Mouse (Mus musculus) liver, postnatal 0 days (tissue): Measurements from ENCODE around the gene Adcy5. TPM values are rescaled to one million over a fixed set of nuclear protein-coding genes. Genes with fewer than 3 reads are reported as not detected.

ENCODE experiments used
- ATAC-seq: fragments of 200-750 bp; cut with Nextera tagmentation; 2 replicates; pipeline ENCODE4 v1.8.0; 2017; ENCODE audit warnings: mild to moderate bottlenecking, moderate library complexity
- DNase-seq: peaks from one replicate; pipeline ENCODE4 v3.0.0-alpha.2; 2016
- H3K27ac ChIP-seq: fragments of 300-500 bp; sonication (generic); 2 replicates; pipeline ENCODE4 v1.5.1; 2014; ENCODE audit warnings: antibody characterized with exemption, moderate library complexity, mild to moderate bottlenecking, low read depth
- H3K27me3 ChIP-seq: fragments of 300-500 bp; sonication (generic); 2 replicates; pipeline ENCODE4 v1.6.1; 2014; ENCODE audit warnings: low read length, control low read depth, mixed read lengths; ENCODE audit not compliant: insufficient read depth
- H3K36me3 ChIP-seq: fragments of 300-500 bp; sonication (generic); replicated peaks from 2 replicates; pipeline ENCODE4 v1.6.1; 2014; ENCODE audit warnings: mild to moderate bottlenecking, control low read depth, low read length, moderate library complexity, mixed read lengths; ENCODE audit not compliant: insufficient read depth
- H3K4me1 ChIP-seq: fragments of 300-500 bp; sonication (generic); 2 replicates; pipeline ENCODE4 v1.6.1; 2014; ENCODE audit warnings: antibody characterized with exemption, mild to moderate bottlenecking, control low read depth; ENCODE audit not compliant: insufficient read depth
- H3K4me2 ChIP-seq: fragments of 300-500 bp; sonication (generic); 2 replicates; pipeline ENCODE4 v1.6.1; 2014; ENCODE audit warnings: low read depth, mild to moderate bottlenecking, low read length, moderate library complexity, mixed read lengths
- H3K4me3 ChIP-seq: fragments of 300-500 bp; sonication (generic); 2 replicates; pipeline ENCODE4 v1.5.1; 2014; ENCODE audit warnings: low read depth, low read length
- H3K9ac ChIP-seq: fragments of 300-500 bp; sonication (generic); replicated peaks from 2 replicates; pipeline ENCODE4 v1.6.1; 2014; ENCODE audit warnings: mild to moderate bottlenecking, moderate library complexity
- H3K9me3 ChIP-seq: fragments of 300-500 bp; sonication (generic); 2 replicates; pipeline ENCODE4 v1.6.1; 2016; ENCODE audit warnings: mild to moderate bottlenecking, control low read depth, low read length, mixed read lengths
- CTCF ChIP-seq: sonication (generic); IDR thresholded peaks from 2 replicates; pipeline ENCODE4 v1.5.1; 2016; ENCODE audit warnings: antibody characterized with exemption, low read depth
- EP300 ChIP-seq: IDR thresholded peaks from 2 replicates; pipeline ENCODE4 v1.6.1; 2016; ENCODE audit warnings: antibody characterized with exemption, low read depth, mild to moderate bottlenecking
- WGBS: fragments of 180-500 bp; shearing (Covaris S2); extraction: QIAGEN DNeasy Blood & Tissue Kit; methylation state at CpG from one replicate; pipeline ENCODE4 v1.1.7; 2014; ENCODE audit not compliant: insufficient replicate concordance; 5-methylcytosine and 5-hydroxymethylcytosine counted together
- polyA plus RNA-seq: library from polyadenylated mRNA; unstranded; fragments of >200 nt; fragmentation: Nextera tagmentation; extraction: Ambion mirVana; gene quantifications from 2 replicates; pipeline ENCODE4 v1.2.1, GENCODE M21; 2015

Gene Adcy5
- polyA plus RNA-seq, 1 experiment from 2014 or later = 0.39 TPM

GRCm38 (mm10) chr16:35165361-35165760, 10.7 kb downstream of the Adcy5 start:
- Histone ChIP-seq H3K4me3 (no peak overlapping the region), H3K4me1 (no peaks in the 10 kb centered on the region), H3K36me3 (no peaks in the 10 kb centered on the region), H3K4me2 (no peak overlapping the region), H3K27me3 (no peaks in the 10 kb centered on the region; the same call in 1 of the 2 replicates), H3K9me3 (no peaks in the 10 kb centered on the region), H3K27ac (no peak overlapping the region), H3K9ac (no peak overlapping the region)
- no peak for TF ChIP-seq CTCF
- TF ChIP-seq EP300 = no peak
- ATAC-seq = no peak
- WGBS = 70% methylated on average over 6 of the region's 6 CpGs
- DNase-seq = no peak

- WGBS = 63% methylated on average over 3 of the region's 3 CpGs
- H3K9me3 ChIP-seq = no peaks in the 10 kb centered on the region
- ATAC-seq (no peak), DNase-seq (no peak)
- no peak for TF ChIP-seq CTCF
- no peak overlapping the region for H3K9ac ChIP-seq
- H3K4me1 ChIP-seq = no peaks in the 10 kb centered on the region
- no peaks in the 10 kb centered on the region for H3K36me3 ChIP-seq
- H3K4me2 ChIP-seq = no peak overlapping the region
- no peak overlapping the region for H3K4me3 ChIP-seq
- no peaks in the 10 kb centered on the region; the same call in 1 of the 2 replicates for H3K27me3 ChIP-seq
- H3K27ac ChIP-seq = no peak overlapping the region
These were observed 11.1 kb downstream of the Adcy5 start for GRCm38 (mm10) chr16:35165788-35166187.

- ATAC-seq = no peak
- no peak for TF ChIP-seq EP300
- TF ChIP-seq CTCF = no peak
- H3K4me1 ChIP-seq = no peaks in the 10 kb centered on the region
- no peak overlapping the region for H3K9ac ChIP-seq
- H3K36me3 ChIP-seq = no peaks in the 10 kb centered on the region
- H3K9me3 ChIP-seq = no peaks in the 10 kb centered on the region
- H3K27ac ChIP-seq = no peak overlapping the region
- WGBS = 71% methylated on average over 7 of the region's 7 CpGs
- no peak overlapping the region for H3K4me2 ChIP-seq
- H3K4me3 ChIP-seq = no peak overlapping the region
- no peak for DNase-seq
- no peaks in the 10 kb centered on the region; the same call in 1 of the 2 replicates for H3K27me3 ChIP-seq
These were observed 14.8 kb downstream of the Adcy5 start for GRCm38 (mm10) chr16:35169431-35169830.

DNA sequence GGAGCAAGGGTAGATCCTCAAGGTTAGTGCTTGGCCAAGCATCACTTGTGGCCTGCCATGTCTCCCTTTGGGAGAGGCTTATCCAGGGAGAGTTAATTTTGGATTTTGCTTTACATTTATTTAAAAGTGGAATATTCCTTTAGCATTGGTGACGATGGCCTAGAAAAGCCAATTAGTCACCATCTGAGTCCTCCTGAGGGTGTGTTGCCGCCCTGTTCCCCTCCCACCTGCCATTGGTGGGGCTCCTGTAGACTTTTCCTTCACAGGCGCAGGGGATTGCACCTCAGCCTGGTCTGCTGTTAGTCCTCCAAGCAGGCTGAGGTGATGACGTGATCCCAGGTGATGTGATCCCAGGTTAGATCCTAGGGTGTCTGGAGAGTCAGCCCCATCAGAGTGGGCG, 17.5 kb downstream of the Adcy5 start:
- Histone ChIP-seq H3K9me3 (no peaks in the 10 kb centered on the region), H3K4me1 (no peaks in the 10 kb centered on the region), H3K36me3 (no peaks in the 10 kb centered on the region), H3K4me2 (no peak overlapping the region), H3K27ac (no peak overlapping the region), H3K4me3 (no peak overlapping the region), H3K27me3 (no peaks in the 10 kb centered on the region), H3K9ac (no peak overlapping the region)
- TF ChIP-seq CTCF = no peak
- no peak for TF ChIP-seq EP300
- DNase-seq (no peak), ATAC-seq (no peak)
- WGBS = 65% methylated on average over 5 of the region's 5 CpGs

DNA sequence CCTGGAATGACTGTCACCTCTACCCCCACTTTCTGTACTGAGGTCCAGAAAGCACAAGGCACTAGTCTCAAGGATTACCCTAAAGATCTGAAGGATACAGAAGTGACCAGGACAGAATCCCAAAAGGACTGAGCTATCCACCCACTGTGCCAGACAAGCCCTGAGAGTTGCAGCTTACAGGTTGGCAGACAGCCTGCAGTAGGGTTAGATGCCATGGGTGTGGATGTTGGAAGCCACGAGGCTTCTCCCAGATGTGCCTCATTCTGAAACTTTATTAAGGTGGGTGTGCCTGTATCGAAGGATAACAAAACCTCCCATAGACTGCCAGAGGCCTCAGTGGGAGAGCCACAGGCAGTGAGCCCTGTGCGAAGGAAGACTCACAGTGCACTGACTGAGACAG, 23.8 kb downstream of the Adcy5 start:
- Histone ChIP-seq H3K27ac (no peak overlapping the region), H3K36me3 (no peaks in the 10 kb centered on the region), H3K9ac (no peak overlapping the region), H3K4me1 (no peaks in the 10 kb centered on the region), H3K9me3 (no peaks in the 10 kb centered on the region), H3K4me2 (no peak overlapping the region), H3K4me3 (no peak overlapping the region), H3K27me3 (no peaks in the 10 kb centered on the region)
- TF ChIP-seq EP300 (no peak), CTCF (no peak)
- DNase-seq (no peak), ATAC-seq (no peak)
- 67% methylated on average over 3 of the region's 3 CpGs for WGBS

GRCm38 (mm10) chr16:35179082-35179481, 24.4 kb downstream of the Adcy5 start:
- no peak for TF ChIP-seq EP300
- TF ChIP-seq CTCF = no peak
- WGBS = 60% methylated on average over 8 of the region's 8 CpGs
- H3K9me3 ChIP-seq = no peaks in the 10 kb centered on the region
- no peak overlapping the region for H3K4me3 ChIP-seq
- H3K36me3 ChIP-seq = no peaks in the 10 kb centered on the region
- no peak overlapping the region for H3K27ac ChIP-seq
- no peak overlapping the region for H3K4me2 ChIP-seq
- H3K9ac ChIP-seq = no peak overlapping the region
- H3K27me3 ChIP-seq = no peaks in the 10 kb centered on the region
- H3K4me1 ChIP-seq = no peaks in the 10 kb centered on the region
- no peak for DNase-seq
- ATAC-seq = no peak

- TF ChIP-seq CTCF (no peak), EP300 (no peak)
- no peak overlapping the region for H3K4me3 ChIP-seq
- no peak for DNase-seq
- no peak overlapping the region for H3K9ac ChIP-seq
- no peaks in the 10 kb centered on the region for H3K36me3 ChIP-seq
- H3K4me1 ChIP-seq = no peaks in the 10 kb centered on the region
- no peak overlapping the region for H3K27ac ChIP-seq
- H3K9me3 ChIP-seq = no peaks in the 10 kb centered on the region
- H3K27me3 ChIP-seq = no peaks in the 10 kb centered on the region
- ATAC-seq = no peak
- no peak overlapping the region for H3K4me2 ChIP-seq
- 73% methylated on average over 11 of the region's 11 CpGs for WGBS
These were observed 28.5 kb downstream of the Adcy5 start for GRCm38 (mm10) chr16:35183161-35183560.
